Mouse (Mus musculus): ENCODE results near the gene Dync2li1.

DNA sequence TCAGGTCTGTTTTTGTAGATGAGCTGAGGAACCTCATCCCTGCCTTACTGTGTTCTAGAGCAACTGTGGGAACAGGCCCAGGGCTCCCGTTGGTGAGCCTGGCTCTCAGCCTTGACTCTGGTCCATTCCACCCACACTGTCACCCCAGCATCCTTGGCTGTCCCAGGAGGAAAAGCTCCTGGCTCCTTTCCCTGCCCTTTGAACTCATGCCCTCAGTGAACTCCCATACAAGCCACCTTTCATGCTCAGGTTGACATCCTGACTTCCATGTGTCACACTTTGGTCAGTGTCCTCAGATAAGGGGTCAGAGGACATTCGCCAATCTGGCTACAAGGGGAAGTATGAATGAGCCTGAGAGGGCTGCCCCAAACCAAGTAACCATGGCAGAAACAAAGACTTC is 67.4 kb downstream of the Dync2li1 start:
- TF ChIP-seq CTCF (IDR thresholded peaks at IDR 0.05) (no peak), POLR2A (IDR thresholded peaks at IDR 0.05; ENCODE audit: insufficient read depth, low read depth, low read length) (no peak), EP300 (IDR thresholded peaks at IDR 0.05; ENCODE audit: insufficient read depth, low read depth, low read length) (no peak)

All from heart, adult 2 months (tissue).